Mouse (Mus musculus): Measurements from ENCODE around the gene Usp38.

DNA sequence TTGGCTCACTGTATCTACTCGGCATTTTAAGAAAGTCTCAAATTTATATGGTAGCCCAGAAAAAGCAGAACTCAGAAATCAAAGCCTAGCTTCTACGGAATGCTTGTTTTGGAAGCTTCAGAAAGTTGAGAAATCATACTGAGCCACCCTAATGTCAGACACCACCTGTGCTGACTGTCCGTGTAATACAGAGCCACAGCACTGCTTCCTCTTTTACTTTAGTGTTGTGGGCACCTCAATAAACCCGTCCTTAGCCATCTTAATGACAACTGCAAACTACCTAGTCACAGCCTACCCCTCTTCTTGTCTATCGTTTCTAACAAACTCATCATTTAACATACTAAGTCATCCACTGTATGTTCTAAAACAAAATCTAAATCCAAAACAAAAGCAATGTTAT lies 4.3 kb downstream of the Usp38 start:
- no peak for TF ChIP-seq CTCF (IDR thresholded peaks at IDR 0.05; ENCODE audit: insufficient read depth, low read depth, low read length)
- no peak for TF ChIP-seq POLR2A (IDR thresholded peaks at IDR 0.05; ENCODE audit: insufficient read depth, low read depth, low read length)
